Mouse (Mus musculus): ENCODE measurements around the gene Immp2l.

- no peak for TF ChIP-seq TCF12 (IDR thresholded peaks at IDR 0.05; ENCODE audit: insufficient read depth, poor library complexity, severe bottlenecking)
- no peak for TF ChIP-seq E2F4 (IDR thresholded peaks at IDR 0.05; ENCODE audit: insufficient read depth)
- TF ChIP-seq POLR2A (IDR thresholded peaks at IDR 0.05; ENCODE audit: insufficient read length, low read depth): no peak
- TF ChIP-seq POLR2AphosphoS2 (IDR thresholded peaks at IDR 0.05; ENCODE audit: insufficient read length, low read depth): no peak
- no peak for TF ChIP-seq REST (IDR thresholded peaks at IDR 0.05; ENCODE audit: insufficient read depth, insufficient read length)
Observed at GRCm38 (mm10) chr12:41159543-41159942, 135.7 kb downstream of the Immp2l start.

All from myocyte (in vitro differentiated cells).